8 mouse cellular contexts compared by ENCODE assay signal in genomic region chr14:55824481-55825215, GRCm38 (mm10). TPM values are rescaled to one million over a fixed set of nuclear protein-coding genes. Genes with fewer than 3 reads are reported as not detected.
DNase-seq lines count a peak whose midpoint lies in the region; ATAC-seq lines count a peak whose summit lies in the region.

No protein-coding gene starts in this region.

- H3K4me2 ChIP-seq in embryonic facial prominence, embryonic 12.5 days (replicated peaks) = peak overlapping the region; percentile 98
- H3K4me2 ChIP-seq in heart, embryonic 12.5 days = peak overlapping the region; percentile 81
- peak overlapping the region; percentile 86 for H3K4me2 ChIP-seq in midbrain, embryonic 12.5 days (replicated peaks)

- peak; percentile 5 to 20 for DNase-seq in layer of hippocampus, postnatal 10 days (ENCODE audit: low spot score in 2 of 2)
- no peak for DNase-seq in layer of hippocampus, adult 11-12 months (ENCODE audit: low spot score)
- peak; percentile 83 to 87 for DNase-seq in kidney, postnatal 4 days
- DNase-seq in cerebellum, postnatal 36 days = no peak

- H3K9ac ChIP-seq in embryonic facial prominence, embryonic 12.5 days = peak overlapping the region; percentile 93
- H3K9ac ChIP-seq in heart, embryonic 12.5 days = peak overlapping the region; percentile 78
- H3K9ac ChIP-seq in midbrain, embryonic 12.5 days (replicated peaks) = peak overlapping the region; percentile 65

- peak overlapping the region; percentile 100 for H3K27ac ChIP-seq in embryonic facial prominence, embryonic 12.5 days
- peak overlapping the region; percentile 92 for H3K27ac ChIP-seq in heart, embryonic 12.5 days (ENCODE audit: poor library complexity, severe bottlenecking)
- H3K27ac ChIP-seq in midbrain, embryonic 12.5 days (replicated peaks) = peak overlapping the region; percentile 90

- peaks cover 34% of the 10 kb centered on the region for H3K4me1 ChIP-seq in embryonic facial prominence, embryonic 12.5 days
- peaks cover 44% of the 10 kb centered on the region for H3K4me1 ChIP-seq in heart, embryonic 12.5 days (replicated peaks)
- peaks cover 47% of the 10 kb centered on the region for H3K4me1 ChIP-seq in midbrain, embryonic 12.5 days

- H3K4me3 ChIP-seq in embryonic facial prominence, embryonic 12.5 days = peak overlapping the region; percentile 85
- H3K4me3 ChIP-seq in heart, embryonic 12.5 days = peak overlapping the region; percentile 61
- H3K4me3 ChIP-seq in midbrain, embryonic 12.5 days = peak overlapping the region; percentile 64

- no peaks in the 10 kb centered on the region for H3K9me3 ChIP-seq in embryonic facial prominence, embryonic 12.5 days
- H3K9me3 ChIP-seq in heart, embryonic 12.5 days (replicated peaks) = no peaks in the 10 kb centered on the region
- H3K9me3 ChIP-seq in midbrain, embryonic 12.5 days = no peaks in the 10 kb centered on the region

- 1% methylated on average over 31 of the region's 32 CpGs for WGBS in embryonic facial prominence, embryonic 12.5 days
- under 1% methylated on average over 32 of the region's 32 CpGs for WGBS in heart, embryonic 12.5 days
- under 1% methylated on average over 30 of the region's 32 CpGs for WGBS in midbrain, embryonic 12.5 days

- no peaks in the 10 kb centered on the region for H3K27me3 ChIP-seq in embryonic facial prominence, embryonic 12.5 days
- H3K27me3 ChIP-seq in heart, embryonic 12.5 days (replicated peaks) = no peaks in the 10 kb centered on the region
- H3K27me3 ChIP-seq in midbrain, embryonic 12.5 days = peaks cover 34% of the 10 kb centered on the region

- peaks cover 29% of the 10 kb centered on the region for H3K36me3 ChIP-seq in embryonic facial prominence, embryonic 12.5 days
- H3K36me3 ChIP-seq in heart, embryonic 12.5 days = no peaks in the 10 kb centered on the region
- no peaks in the 10 kb centered on the region for H3K36me3 ChIP-seq in midbrain, embryonic 12.5 days

- no peak for ATAC-seq in embryonic facial prominence, embryonic 12.5 days (ENCODE audit: insufficient number of reproducible peaks, insufficient read depth, low FRiP score, low TSS enrichment)
- ATAC-seq in heart, embryonic 12.5 days (ENCODE audit: insufficient number of reproducible peaks, low FRiP score) = no peak
- 0 out of 2 replicates have a peak, but pooled peaks have one; percentile 1 for ATAC-seq in midbrain, embryonic 12.5 days (ENCODE audit: low FRiP score, low read depth)
- ATAC-seq in erythroid progenitor cell, adult 5-6 weeks (replicated peaks; ENCODE audit: low FRiP score, poor library complexity, severe bottlenecking) = no peak

RNA-seq across cellular contexts. Expression of gene Nfatc4, which starts 1.7 kb away (rescaled TPM):
- 1 to 10 TPM; 3.9 to 5.8 TPM for total RNA-seq in layer of hippocampus, postnatal 10 days (2021)
- polyA plus RNA-seq in embryonic facial prominence, embryonic 12.5 days (2016; fragmentation: Nextera tagmentation; extraction: Ambion mirVana) = 154 and 161 TPM in 2 replicates
- polyA plus RNA-seq in heart, embryonic 12.5 days (2016; fragmentation: Nextera tagmentation; extraction: Ambion mirVana) = 17.5 and 18.6 TPM in 2 replicates
- polyA plus RNA-seq in midbrain, embryonic 12.5 days (2016; fragmentation: Nextera tagmentation; extraction: Ambion mirVana) = 20.2 and 24.0 TPM in 2 replicates
- total RNA-seq in erythroid progenitor cell, adult 5-6 weeks (2015; ENCODE audit: low replicate concordance) = not detected in 2 replicates
- total RNA-seq in erythroid progenitor cell, adult 5-6 weeks (2017; ENCODE audit: low replicate concordance) = not detected in 2 replicates

RNA-seq across cellular contexts. Expression of gene Nynrin, which starts 29.2 kb away (rescaled TPM):
- total RNA-seq in layer of hippocampus, postnatal 10 days (2021) = 10 to 100 TPM; 17.0 to 17.3 TPM
- 41.4 and 41.7 TPM in 2 replicates for polyA plus RNA-seq in embryonic facial prominence, embryonic 12.5 days (2016; fragmentation: Nextera tagmentation; extraction: Ambion mirVana)
- 33.3 and 38.2 TPM in 2 replicates for polyA plus RNA-seq in heart, embryonic 12.5 days (2016; fragmentation: Nextera tagmentation; extraction: Ambion mirVana)
- 27.6 and 28.0 TPM in 2 replicates for polyA plus RNA-seq in midbrain, embryonic 12.5 days (2016; fragmentation: Nextera tagmentation; extraction: Ambion mirVana)
- total RNA-seq in erythroid progenitor cell, adult 5-6 weeks (2015; ENCODE audit: low replicate concordance) = under 0.01 and 4.2 TPM in 2 replicates
- 0.26 and 0.45 TPM in 2 replicates for total RNA-seq in erythroid progenitor cell, adult 5-6 weeks (2017; ENCODE audit: low replicate concordance)

RNA-seq across cellular contexts. Expression of gene Ripk3, which starts 36.0 kb away (rescaled TPM):
- total RNA-seq in layer of hippocampus, postnatal 10 days (2021) = 1 to 10 TPM in 1 of 2 experiments, under 1 TPM in 1; 0.78 to 2.2 TPM
- polyA plus RNA-seq in embryonic facial prominence, embryonic 12.5 days (2016; fragmentation: Nextera tagmentation; extraction: Ambion mirVana) = 45.5 and 50.3 TPM in 2 replicates
- 19.7 and 20.3 TPM in 2 replicates for polyA plus RNA-seq in heart, embryonic 12.5 days (2016; fragmentation: Nextera tagmentation; extraction: Ambion mirVana)
- 5.3 and 8.3 TPM in 2 replicates for polyA plus RNA-seq in midbrain, embryonic 12.5 days (2016; fragmentation: Nextera tagmentation; extraction: Ambion mirVana)
- 18.4 and 28.1 TPM in 2 replicates for total RNA-seq in erythroid progenitor cell, adult 5-6 weeks (2015; ENCODE audit: low replicate concordance)
- 2.3 and 33.1 TPM in 2 replicates for total RNA-seq in erythroid progenitor cell, adult 5-6 weeks (2017; ENCODE audit: low replicate concordance)

RNA-seq across cellular contexts. Expression of gene Adcy4, which starts 40.8 kb away (rescaled TPM):
- 1 to 10 TPM; 6.7 to 9.0 TPM for total RNA-seq in layer of hippocampus, postnatal 10 days (2021)
- 21.3 and 24.2 TPM in 2 replicates for polyA plus RNA-seq in embryonic facial prominence, embryonic 12.5 days (2016; fragmentation: Nextera tagmentation; extraction: Ambion mirVana)
- 24.4 and 26.2 TPM in 2 replicates for polyA plus RNA-seq in heart, embryonic 12.5 days (2016; fragmentation: Nextera tagmentation; extraction: Ambion mirVana)
- 6.6 and 7.9 TPM in 2 replicates for polyA plus RNA-seq in midbrain, embryonic 12.5 days (2016; fragmentation: Nextera tagmentation; extraction: Ambion mirVana)
- not detected in 2 replicates for total RNA-seq in erythroid progenitor cell, adult 5-6 weeks (2015; ENCODE audit: low replicate concordance)
- not detected in 2 replicates for total RNA-seq in erythroid progenitor cell, adult 5-6 weeks (2017; ENCODE audit: low replicate concordance)

RNA-seq across cellular contexts. Expression of gene Ltb4r1, which starts 58.9 kb away (rescaled TPM):
- total RNA-seq in layer of hippocampus, postnatal 10 days (2021) = under 1 TPM; 0.62 to 0.69 TPM
- 0.48 and 0.60 TPM in 2 replicates for polyA plus RNA-seq in embryonic facial prominence, embryonic 12.5 days (2016; fragmentation: Nextera tagmentation; extraction: Ambion mirVana)
- polyA plus RNA-seq in heart, embryonic 12.5 days (2016; fragmentation: Nextera tagmentation; extraction: Ambion mirVana) = 0.49 and 0.76 TPM in 2 replicates
- 0.13 TPM in 1 of 2 replicates, not detected in the other for polyA plus RNA-seq in midbrain, embryonic 12.5 days (2016; fragmentation: Nextera tagmentation; extraction: Ambion mirVana)
- 8.8 and 11.9 TPM in 2 replicates for total RNA-seq in erythroid progenitor cell, adult 5-6 weeks (2015; ENCODE audit: low replicate concordance)
- 2.8 and 8.9 TPM in 2 replicates for total RNA-seq in erythroid progenitor cell, adult 5-6 weeks (2017; ENCODE audit: low replicate concordance)

Comparison
In these comparisons a context has a peak if more than half of its experiments do, and no peak if none do; other contexts are left out.
1. DNase-seq: peak in layer of hippocampus, postnatal 10 days (2 of 2) and kidney, postnatal 4 days (2 of 2); none in layer of hippocampus, adult 11-12 months (single experiment) and cerebellum, postnatal 36 days (0 of 2).
2. Peak in every context shown above with its lines, with median percentiles within 50 percentile points of each other: H3K27ac ChIP-seq, H3K4me2 ChIP-seq, H3K4me3 ChIP-seq and H3K9ac ChIP-seq.